Mouse (Mus musculus): ENCODE results near the gene Pfkfb2. TPM values are rescaled to one million over a fixed set of nuclear protein-coding genes. Genes with fewer than 3 reads are reported as not detected.

Pfkfb2 gene
- total RNA-seq, 1 experiment, result 10.0 TPM

- in situ Hi-C loops (cut with MboI; ENCODE audit: low sequenced_read_pairs in 2 of 2, unreplicated experiment in 2 of 2), result no loop called here
- no peak overlapping the region for H3K9ac ChIP-seq (ENCODE audit: insufficient read depth, low read depth, low read length, poor library complexity, severe bottlenecking)
- no peak for DNase-seq (ENCODE audit: low read depth, low spot score)
- H3K4me3 ChIP-seq (ENCODE audit: insufficient read depth in 1 of 2, low read depth in 1 of 2, low read length in 2 of 2, poor library complexity in 1 of 2, severe bottlenecking in 1 of 2), result no peak overlapping the region
- H3K4me1 ChIP-seq (ENCODE audit: control insufficient read depth in 2 of 2, insufficient read depth in 2 of 2, low read length in 2 of 2, poor library complexity in 1 of 2), result no peaks in the 10 kb centered on the region
- H3K27ac ChIP-seq (ENCODE audit: insufficient read depth, low read depth, low read length, poor library complexity, severe bottlenecking), result no peak overlapping the region
- no peaks in the 10 kb centered on the region for H3K9me3 ChIP-seq (ENCODE audit: control insufficient read depth, insufficient read depth, low read depth, low read length)
- no peaks in the 10 kb centered on the region for H3K36me3 ChIP-seq (ENCODE audit: control insufficient read depth, insufficient read depth, low read length, poor library complexity, severe bottlenecking)
- no peak for TF ChIP-seq ZC3H11A (IDR thresholded peaks at IDR 0.05; ENCODE audit: borderline replicate concordance, low read depth, low read length)
- TF ChIP-seq CHD2 (IDR thresholded peaks at IDR 0.05; ENCODE audit: low read depth, low read length), result no peak
- TF ChIP-seq HCFC1 (IDR thresholded peaks at IDR 0.05; ENCODE audit: borderline replicate concordance, insufficient read depth, low read length), result no peak
- no peak for TF ChIP-seq ZNF384 (IDR thresholded peaks at IDR 0.05; ENCODE audit: low read depth, low read length)
Observed at GRCm38 (mm10) chr1:130770981-130771494, 42.0 kb upstream of the Pfkfb2 start.

- Histone ChIP-seq H3K9ac (ENCODE audit: insufficient read depth, low read depth, low read length, poor library complexity, severe bottlenecking) (no peak overlapping the region), H3K9me3 (ENCODE audit: control insufficient read depth, insufficient read depth, low read depth, low read length) (no peaks in the 10 kb centered on the region), H3K4me1 (ENCODE audit: control insufficient read depth in 2 of 2, insufficient read depth in 2 of 2, low read length in 2 of 2, poor library complexity in 1 of 2) (no peaks in the 10 kb centered on the region), H3K36me3 (ENCODE audit: control insufficient read depth, insufficient read depth, low read length, poor library complexity, severe bottlenecking) (no peaks in the 10 kb centered on the region), H3K4me3 (ENCODE audit: insufficient read depth in 1 of 2, low read depth in 1 of 2, low read length in 2 of 2, poor library complexity in 1 of 2, severe bottlenecking in 1 of 2) (no peak overlapping the region), H3K27ac (ENCODE audit: insufficient read depth, low read depth, low read length, poor library complexity, severe bottlenecking) (no peak overlapping the region)
- TF ChIP-seq HCFC1 (IDR thresholded peaks at IDR 0.05; ENCODE audit: borderline replicate concordance, insufficient read depth, low read length) (no peak), CHD2 (IDR thresholded peaks at IDR 0.05; ENCODE audit: low read depth, low read length) (no peak), ZNF384 (IDR thresholded peaks at IDR 0.05; ENCODE audit: low read depth, low read length) (no peak), MAFK (IDR thresholded peaks at IDR 0.05; ENCODE audit: insufficient read depth, low read depth, low read length) (no peak), ZC3H11A (IDR thresholded peaks at IDR 0.05; ENCODE audit: borderline replicate concordance, low read depth, low read length) (no peak)
- no peak for DNase-seq (ENCODE audit: low read depth, low spot score)
- in situ Hi-C loops (cut with MboI; ENCODE audit: low sequenced_read_pairs in 2 of 2, unreplicated experiment in 2 of 2), result no loop called here
Observed at GRCm38 (mm10) chr1:130770487-130770886, 41.4 kb upstream of the Pfkfb2 start.

GRCm38 (mm10) chr1:130769925-130770324, 40.9 kb upstream of the Pfkfb2 start:
- no peak overlapping the region for H3K9ac ChIP-seq (ENCODE audit: insufficient read depth, low read depth, low read length, poor library complexity, severe bottlenecking)
- no peaks in the 10 kb centered on the region for H3K36me3 ChIP-seq (ENCODE audit: control insufficient read depth, insufficient read depth, low read length, poor library complexity, severe bottlenecking)
- H3K9me3 ChIP-seq (ENCODE audit: control insufficient read depth, insufficient read depth, low read depth, low read length), result no peaks in the 10 kb centered on the region
- no peak overlapping the region for H3K27ac ChIP-seq (ENCODE audit: insufficient read depth, low read depth, low read length, poor library complexity, severe bottlenecking)
- no peak for TF ChIP-seq ZC3H11A (IDR thresholded peaks at IDR 0.05; ENCODE audit: borderline replicate concordance, low read depth, low read length)
- no peak for TF ChIP-seq ZNF384 (IDR thresholded peaks at IDR 0.05; ENCODE audit: low read depth, low read length)
- no peak for TF ChIP-seq HCFC1 (IDR thresholded peaks at IDR 0.05; ENCODE audit: borderline replicate concordance, insufficient read depth, low read length)
- TF ChIP-seq CHD2 (IDR thresholded peaks at IDR 0.05; ENCODE audit: low read depth, low read length), result no peak
- no peak for TF ChIP-seq MAFK (IDR thresholded peaks at IDR 0.05; ENCODE audit: insufficient read depth, low read depth, low read length)
- in situ Hi-C loops (cut with MboI; ENCODE audit: low sequenced_read_pairs in 2 of 2, unreplicated experiment in 2 of 2), result no loop called here
- no peak for DNase-seq (ENCODE audit: low read depth, low spot score)
- H3K4me3 ChIP-seq (ENCODE audit: insufficient read depth in 1 of 2, low read depth in 1 of 2, low read length in 2 of 2, poor library complexity in 1 of 2, severe bottlenecking in 1 of 2), result no peak overlapping the region
- H3K4me1 ChIP-seq (ENCODE audit: control insufficient read depth in 2 of 2, insufficient read depth in 2 of 2, low read length in 2 of 2, poor library complexity in 1 of 2), result no peaks in the 10 kb centered on the region

- Histone ChIP-seq H3K4me3 (ENCODE audit: insufficient read depth in 1 of 2, low read depth in 1 of 2, low read length in 2 of 2, poor library complexity in 1 of 2, severe bottlenecking in 1 of 2) (no peak overlapping the region), H3K9ac (ENCODE audit: insufficient read depth, low read depth, low read length, poor library complexity, severe bottlenecking) (no peak overlapping the region), H3K4me1 (ENCODE audit: control insufficient read depth in 2 of 2, insufficient read depth in 2 of 2, low read length in 2 of 2, poor library complexity in 1 of 2) (no peaks in the 10 kb centered on the region), H3K27ac (ENCODE audit: insufficient read depth, low read depth, low read length, poor library complexity, severe bottlenecking) (no peak overlapping the region), H3K36me3 (ENCODE audit: control insufficient read depth, insufficient read depth, low read length, poor library complexity, severe bottlenecking) (no peaks in the 10 kb centered on the region), H3K9me3 (ENCODE audit: control insufficient read depth, insufficient read depth, low read depth, low read length) (no peaks in the 10 kb centered on the region)
- DNase-seq (ENCODE audit: low read depth, low spot score), result no peak
- in situ Hi-C loops (cut with MboI; ENCODE audit: low sequenced_read_pairs in 2 of 2, unreplicated experiment in 2 of 2), result no loop called here
- TF ChIP-seq ZNF384 (IDR thresholded peaks at IDR 0.05; ENCODE audit: low read depth, low read length) (no peak), CHD2 (IDR thresholded peaks at IDR 0.05; ENCODE audit: low read depth, low read length) (no peak), HCFC1 (IDR thresholded peaks at IDR 0.05; ENCODE audit: borderline replicate concordance, insufficient read depth, low read length) (no peak)
Observed at GRCm38 (mm10) chr1:130767066-130767465, 38.0 kb upstream of the Pfkfb2 start.

GRCm38 (mm10) chr1:130764027-130764461, 35.0 kb upstream of the Pfkfb2 start:
- TF ChIP-seq ZNF384 (IDR thresholded peaks at IDR 0.05; ENCODE audit: low read depth, low read length), result no peak
- no peak for TF ChIP-seq CHD2 (IDR thresholded peaks at IDR 0.05; ENCODE audit: low read depth, low read length)
- TF ChIP-seq ZC3H11A (IDR thresholded peaks at IDR 0.05; ENCODE audit: borderline replicate concordance, low read depth, low read length), result no peak
- TF ChIP-seq MAFK (IDR thresholded peaks at IDR 0.05; ENCODE audit: insufficient read depth, low read depth, low read length), result no peak
- no peak for TF ChIP-seq HCFC1 (IDR thresholded peaks at IDR 0.05; ENCODE audit: borderline replicate concordance, insufficient read depth, low read length)

More at GRCm38 (mm10) chr1:130764027-130764461, 35.0 kb upstream of the Pfkfb2 start:
- Histone ChIP-seq H3K36me3 (ENCODE audit: control insufficient read depth, insufficient read depth, low read length, poor library complexity, severe bottlenecking) (no peaks in the 10 kb centered on the region), H3K9me3 (ENCODE audit: control insufficient read depth, insufficient read depth, low read depth, low read length) (no peaks in the 10 kb centered on the region), H3K9ac (ENCODE audit: insufficient read depth, low read depth, low read length, poor library complexity, severe bottlenecking) (no peak overlapping the region), H3K4me3 (ENCODE audit: insufficient read depth in 1 of 2, low read depth in 1 of 2, low read length in 2 of 2, poor library complexity in 1 of 2, severe bottlenecking in 1 of 2) (no peak overlapping the region), H3K27ac (ENCODE audit: insufficient read depth, low read depth, low read length, poor library complexity, severe bottlenecking) (no peak overlapping the region), H3K4me1 (ENCODE audit: control insufficient read depth in 2 of 2, insufficient read depth in 2 of 2, low read length in 2 of 2, poor library complexity in 1 of 2) (no peaks in the 10 kb centered on the region)
- in situ Hi-C loops (cut with MboI; ENCODE audit: low sequenced_read_pairs in 2 of 2, unreplicated experiment in 2 of 2), result no loop called here
- DNase-seq (ENCODE audit: low read depth, low spot score), result no peak

Measured in ES-E14 (cell line).